Mouse (Mus musculus): ENCODE results near the gene Ndufaf2.

Gene Ndufaf2

DNA sequence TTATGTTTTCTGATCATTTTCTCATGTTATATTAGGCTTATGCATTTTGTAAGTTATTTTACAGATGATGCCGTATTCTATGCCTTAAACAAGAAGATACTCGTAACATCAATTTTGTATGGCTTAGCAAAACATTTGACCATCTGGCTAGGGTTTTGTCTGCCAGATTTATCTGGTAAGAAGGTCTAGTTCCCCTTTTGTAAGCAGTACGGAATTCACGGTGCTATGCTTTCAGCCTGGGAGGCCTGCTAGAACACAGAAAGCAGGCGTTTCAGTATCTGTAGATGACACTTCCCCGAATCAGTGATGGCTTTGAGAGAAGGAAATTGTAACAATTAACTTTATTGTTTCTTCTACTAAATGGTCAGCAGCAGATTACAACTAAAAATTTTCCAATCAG, 80.9 kb downstream of the Ndufaf2 start:
- no peak for DNase-seq

DNA sequence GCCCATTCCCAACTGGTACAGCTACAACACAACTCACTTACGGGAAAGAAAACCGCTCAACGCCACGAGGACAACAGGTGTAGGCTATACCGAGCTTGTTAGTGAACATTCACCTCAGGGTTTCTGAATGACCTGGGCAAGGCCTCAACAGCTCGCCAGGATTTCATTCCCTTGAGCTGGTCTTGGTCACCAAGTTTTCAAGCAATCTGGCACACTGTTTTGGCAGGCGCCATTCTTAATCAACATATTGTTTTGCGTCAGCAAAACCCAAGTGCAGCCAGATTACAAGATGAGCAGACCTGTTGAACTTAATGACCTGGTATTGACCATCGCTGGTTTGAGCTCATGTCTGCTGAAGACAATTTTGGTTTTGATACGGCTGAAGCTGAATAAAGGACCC, 88.3 kb downstream of the Ndufaf2 start:
- no peak for DNase-seq

DNA sequence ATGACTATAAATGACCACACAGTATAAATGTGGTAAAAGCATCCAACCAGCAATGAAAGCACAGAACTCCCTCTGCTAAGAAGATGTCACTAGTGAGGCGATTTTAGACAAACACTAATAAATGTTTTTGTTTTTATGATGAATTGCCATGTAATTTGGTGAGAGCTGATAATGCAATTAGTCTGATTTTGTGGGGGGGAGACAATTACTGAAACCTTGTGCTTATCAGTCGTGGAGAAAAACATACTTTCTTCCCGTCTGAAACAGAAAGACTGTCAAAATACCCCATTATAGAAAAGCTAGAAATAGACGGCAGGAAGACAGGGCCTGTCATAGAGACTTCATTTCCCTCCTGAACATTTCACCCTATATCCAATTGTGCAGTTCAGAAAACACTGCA, 89.3 kb downstream of the Ndufaf2 start:
- no peak for DNase-seq

DNA sequence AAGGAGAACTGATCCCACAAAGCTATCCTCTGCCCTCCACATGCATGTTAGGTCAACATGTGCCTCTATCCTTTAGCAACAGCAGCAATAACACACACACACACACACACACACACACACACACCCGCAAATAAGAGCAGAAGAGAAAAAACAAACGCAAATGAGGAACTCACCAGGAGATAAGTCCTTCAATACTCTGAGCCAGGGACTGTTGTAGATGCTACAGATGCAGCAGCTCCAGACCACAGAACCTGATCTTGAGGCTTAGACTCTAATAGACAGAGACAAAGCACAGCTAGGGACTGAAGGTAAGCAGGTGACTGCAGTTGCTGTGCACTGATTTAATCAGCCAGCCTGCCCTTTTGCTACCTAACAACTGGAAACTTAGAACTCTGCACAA, 92.4 kb downstream of the Ndufaf2 start:
- DNase-seq = no peak

DNA sequence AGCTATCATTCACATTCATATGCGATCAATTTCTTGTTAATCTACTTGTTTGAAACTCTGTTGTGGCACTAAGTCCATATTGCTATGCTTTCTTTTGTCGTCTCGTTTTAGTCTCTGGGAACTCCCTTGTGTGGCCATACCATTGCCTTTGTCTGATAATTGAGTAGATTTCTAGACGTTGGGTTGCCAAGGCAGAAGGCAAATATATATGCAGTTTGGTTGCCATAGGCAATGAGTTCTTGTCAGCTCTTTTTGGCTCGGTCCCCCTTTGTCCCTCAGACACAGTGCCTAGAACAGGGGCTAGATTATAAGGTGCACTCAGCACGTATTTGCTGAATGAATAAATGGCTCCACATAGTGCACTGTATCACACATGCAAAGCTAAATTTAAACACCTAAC, 94.1 kb downstream of the Ndufaf2 start:
- no peak for DNase-seq

DNA sequence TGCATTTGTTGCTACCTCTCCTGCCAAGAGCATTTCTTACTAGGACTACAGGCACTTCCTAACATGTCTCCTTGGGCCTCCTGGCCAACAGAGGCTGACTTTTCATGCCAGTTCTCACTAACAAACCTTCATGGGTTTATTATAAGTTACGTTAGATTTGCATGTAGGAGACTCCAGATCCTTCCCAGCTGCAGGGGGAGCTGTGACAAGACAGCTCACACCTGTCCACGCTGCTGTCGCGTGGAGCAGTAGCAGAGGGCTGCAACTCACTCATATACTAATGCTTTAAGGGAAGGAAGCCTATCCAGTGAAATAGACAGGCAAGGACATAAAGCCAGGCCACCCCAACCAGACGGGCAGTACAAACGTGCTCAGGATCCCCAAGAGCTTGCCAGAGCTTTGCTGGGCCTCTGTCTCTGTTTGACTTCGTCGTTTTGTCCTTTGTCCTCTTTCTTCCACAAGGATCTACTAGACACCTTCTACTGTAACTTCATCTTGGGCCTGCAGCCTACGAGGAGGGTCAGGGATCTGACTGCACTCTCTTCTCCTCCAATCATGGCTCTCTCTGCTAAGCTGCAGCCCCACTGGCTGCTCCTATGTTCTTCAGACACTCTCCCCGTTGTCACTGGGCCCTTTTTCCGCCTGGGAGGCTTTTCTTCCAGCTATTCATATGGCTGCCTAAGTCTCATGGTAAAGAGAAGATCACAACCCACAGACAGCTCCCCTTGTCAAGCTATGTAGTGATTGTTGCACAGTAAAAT, 94.9 kb downstream of the Ndufaf2 start:
- DNase-seq = no peak

DNA sequence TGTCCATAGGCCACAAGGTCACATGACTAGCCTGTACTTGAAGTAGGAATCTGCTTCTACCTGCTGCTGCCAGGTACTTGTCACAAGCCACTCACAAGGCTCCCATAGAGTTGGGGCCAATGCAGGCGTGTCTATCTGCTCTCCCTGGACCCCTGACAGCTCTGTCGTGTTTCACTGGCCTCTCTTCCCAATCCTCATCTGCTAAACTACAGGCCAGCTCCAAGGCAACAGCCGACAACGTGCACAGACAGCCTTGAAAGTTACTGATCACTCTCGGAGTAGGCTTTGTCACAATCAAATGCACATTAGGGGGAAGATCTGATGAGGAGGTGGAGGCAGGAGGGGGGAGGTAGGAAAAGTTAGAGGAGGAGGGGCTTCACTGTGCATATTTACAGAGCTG, 95.5 kb downstream of the Ndufaf2 start:
- no peak for DNase-seq

DNA sequence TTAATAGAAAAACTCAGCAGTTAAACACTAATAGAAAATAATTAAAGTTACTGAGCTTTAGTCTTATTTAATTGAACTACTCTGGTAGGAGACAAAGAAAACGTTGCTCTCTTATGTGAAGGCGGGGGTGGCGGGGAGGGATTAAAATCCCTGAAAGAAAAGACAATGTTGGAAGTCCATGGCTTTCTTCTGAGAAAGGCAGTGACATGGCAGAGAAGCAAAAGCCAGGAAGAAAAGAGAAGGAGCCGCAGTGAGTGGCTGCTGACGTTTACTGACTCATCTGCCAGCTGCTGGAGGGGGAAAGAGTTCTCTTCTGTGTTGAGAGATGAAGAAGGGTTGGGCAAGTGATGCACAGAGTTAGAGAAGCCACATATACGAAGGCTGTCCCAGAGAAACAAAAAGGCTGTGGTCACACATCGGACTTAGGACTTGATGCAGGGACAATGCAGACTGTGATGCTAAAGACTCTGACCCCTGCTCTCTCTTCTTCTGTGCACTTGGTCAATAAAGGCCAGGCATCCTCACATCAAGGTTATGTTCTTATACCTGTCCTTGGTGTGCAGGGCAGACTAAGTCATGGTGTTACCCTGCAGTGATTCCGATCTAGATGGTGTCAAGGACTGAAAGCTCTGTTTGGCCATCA, 97.4 kb downstream of the Ndufaf2 start:
- DNase-seq = no peak

DNA sequence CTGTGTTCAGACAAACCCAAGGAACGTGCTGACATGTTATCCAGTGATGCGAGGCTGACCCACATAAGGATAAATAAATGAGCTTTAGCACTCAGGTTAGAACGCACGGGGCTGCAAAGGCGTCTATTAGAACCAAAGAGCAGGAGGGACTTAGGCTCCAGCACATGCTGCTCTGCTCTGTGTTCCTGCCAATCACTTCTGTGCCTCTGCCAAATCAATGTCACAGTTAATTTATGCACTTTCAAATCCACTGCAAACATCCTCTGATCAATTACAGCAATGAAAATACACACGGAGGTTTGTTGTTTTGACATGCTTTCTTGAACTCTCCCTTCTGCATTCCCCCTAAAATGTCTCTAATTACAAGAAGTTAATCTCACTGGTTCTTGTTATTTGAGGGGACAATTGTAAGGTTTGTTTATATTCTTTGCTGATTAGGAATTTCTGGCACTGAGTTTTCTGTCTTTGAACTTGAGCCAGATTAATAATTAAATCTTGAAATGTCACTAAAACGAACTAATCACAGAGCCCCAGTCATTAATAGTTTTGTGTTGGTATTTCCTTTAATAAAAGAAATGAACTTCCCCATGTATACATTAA, 98.0 kb downstream of the Ndufaf2 start:
- DNase-seq = no peak

DNA sequence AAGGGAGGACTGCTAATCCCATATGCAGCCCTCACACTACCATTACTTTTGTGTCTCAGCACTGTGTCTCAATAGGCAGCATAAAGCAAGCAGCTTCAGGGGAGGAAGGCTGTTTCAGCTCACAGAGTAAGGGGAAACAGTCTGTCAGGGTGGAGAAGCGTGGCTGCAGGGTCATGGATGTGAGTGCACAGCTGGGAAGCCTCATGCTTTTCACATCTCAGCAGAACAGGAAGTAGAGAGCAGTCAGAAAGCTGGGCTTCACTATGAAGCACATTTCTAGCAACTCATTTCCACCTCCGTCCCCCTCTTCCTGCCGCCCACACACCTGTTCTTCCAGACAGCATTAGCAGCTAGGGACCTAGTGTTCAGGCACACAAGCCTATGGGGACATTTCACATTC, 101.5 kb downstream of the Ndufaf2 start:
- no peak for DNase-seq

DNA sequence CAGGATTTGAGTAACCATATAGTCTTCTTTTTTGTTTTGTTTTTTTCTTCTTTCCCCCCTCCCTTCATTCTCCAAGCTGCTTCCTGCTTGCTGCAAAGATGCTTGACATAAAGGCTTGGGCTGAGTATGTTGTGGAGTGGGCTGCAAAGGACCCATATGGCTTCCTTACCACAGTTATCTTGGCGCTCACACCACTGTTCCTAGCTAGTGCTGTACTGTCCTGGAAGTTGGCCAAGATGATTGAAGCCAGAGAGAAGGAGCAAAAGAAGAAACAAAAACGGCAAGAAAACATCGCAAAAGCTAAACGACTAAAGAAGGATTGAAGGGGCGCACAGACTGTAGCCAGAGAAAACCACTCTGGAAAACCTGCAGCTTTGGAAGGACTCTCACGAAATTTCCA, 111.1 kb downstream of the Ndufaf2 start:
- no peak for DNase-seq

DNA sequence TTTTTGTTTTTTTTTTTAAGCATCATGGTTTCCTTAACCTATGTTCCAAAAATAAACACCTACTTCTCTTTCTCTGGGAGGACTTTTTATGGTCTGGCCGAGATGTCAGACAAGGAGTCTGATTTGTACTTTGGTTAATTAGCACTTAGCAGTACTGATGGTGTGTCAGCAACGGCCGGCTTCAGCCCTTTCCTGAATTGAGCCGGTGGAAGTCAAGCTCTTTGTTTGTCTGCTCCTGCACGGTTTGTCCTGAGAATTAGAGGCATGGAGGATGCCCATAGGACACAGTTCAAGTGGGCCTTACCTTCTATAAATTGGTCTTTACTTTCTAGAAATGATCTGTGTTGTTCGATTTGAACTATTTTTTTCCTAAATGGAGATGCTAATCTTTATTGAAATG, 111.5 kb downstream of the Ndufaf2 start:
- DNase-seq = no peak

DNA sequence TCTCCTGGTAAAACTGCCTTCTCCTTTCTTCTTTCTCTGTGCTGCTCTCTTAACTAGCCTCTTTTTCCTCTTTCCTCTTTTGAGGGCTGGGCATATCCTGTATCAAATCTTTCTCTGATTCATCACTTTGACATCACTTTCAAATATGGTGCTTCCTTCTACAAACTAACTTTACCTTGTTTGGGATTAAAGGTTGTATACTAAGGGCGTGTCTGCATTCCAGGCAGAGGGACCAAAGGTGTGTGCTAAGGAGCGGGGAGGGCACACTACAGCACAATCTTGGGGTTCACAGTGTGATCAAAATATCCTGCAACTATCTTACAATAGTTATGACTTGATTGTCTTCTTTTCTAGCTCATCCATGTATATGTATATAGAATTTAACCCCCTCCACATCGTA, 112.4 kb downstream of the Ndufaf2 start:
- no peak for DNase-seq

DNA sequence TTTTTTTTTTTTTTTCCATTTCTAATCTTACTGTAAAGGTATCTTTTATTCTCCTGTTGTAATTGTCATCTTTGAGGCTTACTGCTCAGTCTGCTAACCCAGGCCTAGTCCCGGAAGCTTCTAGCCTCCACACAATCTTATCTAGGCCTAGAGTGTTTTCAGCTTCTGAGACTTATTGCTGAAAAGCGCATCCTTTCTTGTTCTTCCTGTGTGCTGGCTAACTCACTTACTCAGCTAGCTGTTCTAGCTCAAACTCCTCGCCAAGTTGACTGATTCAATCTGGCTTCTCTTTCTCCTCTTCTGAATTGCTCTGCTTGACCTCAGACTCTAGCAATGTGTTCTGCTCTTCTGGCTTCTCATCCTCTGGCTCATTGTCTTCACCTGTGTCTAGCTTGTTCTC, 112.8 kb downstream of the Ndufaf2 start:
- DNase-seq = no peak

DNA sequence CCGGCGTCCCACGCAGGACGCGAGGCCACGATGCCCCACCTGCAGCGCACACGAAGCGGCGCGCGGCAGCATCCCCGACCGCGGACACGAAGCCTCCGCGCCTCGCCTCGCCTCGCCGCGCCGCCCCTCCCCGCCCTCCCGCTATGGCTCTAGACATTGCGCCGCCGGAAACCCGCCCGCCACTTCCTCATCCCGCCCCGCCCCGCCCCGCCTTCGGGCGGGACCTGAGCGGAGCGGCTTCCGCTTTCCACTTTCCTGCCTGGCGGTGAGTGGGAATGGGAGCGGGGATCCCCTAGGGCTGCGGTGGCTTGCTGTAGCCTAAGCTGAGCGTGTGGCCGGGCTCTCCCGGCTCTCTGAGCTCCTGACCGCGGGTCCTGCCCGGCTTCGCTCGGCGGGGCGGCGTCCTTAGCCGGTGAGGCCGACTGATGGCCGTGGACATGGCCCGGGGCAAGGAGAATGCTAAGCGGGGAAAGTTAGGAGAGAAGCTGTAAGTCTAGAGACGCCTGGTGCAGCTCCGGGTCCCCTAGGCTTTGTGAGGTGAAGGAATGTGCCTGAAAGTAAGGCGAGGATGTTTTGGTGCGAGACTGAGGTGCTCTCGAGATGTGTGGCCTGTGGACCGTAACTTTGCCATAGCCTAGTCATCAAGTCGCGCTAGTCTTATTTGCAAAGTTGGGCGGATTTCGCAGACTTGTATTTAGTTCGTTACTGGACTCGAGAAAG, 114.0 kb downstream of the Ndufaf2 start, which contains the start of gene Smim15:
Smim15 (plus strand) TSS at position 225 of the 720 bp plus-strand sequence.
- DNase-seq = peak; percentile 91 to 96

DNA sequence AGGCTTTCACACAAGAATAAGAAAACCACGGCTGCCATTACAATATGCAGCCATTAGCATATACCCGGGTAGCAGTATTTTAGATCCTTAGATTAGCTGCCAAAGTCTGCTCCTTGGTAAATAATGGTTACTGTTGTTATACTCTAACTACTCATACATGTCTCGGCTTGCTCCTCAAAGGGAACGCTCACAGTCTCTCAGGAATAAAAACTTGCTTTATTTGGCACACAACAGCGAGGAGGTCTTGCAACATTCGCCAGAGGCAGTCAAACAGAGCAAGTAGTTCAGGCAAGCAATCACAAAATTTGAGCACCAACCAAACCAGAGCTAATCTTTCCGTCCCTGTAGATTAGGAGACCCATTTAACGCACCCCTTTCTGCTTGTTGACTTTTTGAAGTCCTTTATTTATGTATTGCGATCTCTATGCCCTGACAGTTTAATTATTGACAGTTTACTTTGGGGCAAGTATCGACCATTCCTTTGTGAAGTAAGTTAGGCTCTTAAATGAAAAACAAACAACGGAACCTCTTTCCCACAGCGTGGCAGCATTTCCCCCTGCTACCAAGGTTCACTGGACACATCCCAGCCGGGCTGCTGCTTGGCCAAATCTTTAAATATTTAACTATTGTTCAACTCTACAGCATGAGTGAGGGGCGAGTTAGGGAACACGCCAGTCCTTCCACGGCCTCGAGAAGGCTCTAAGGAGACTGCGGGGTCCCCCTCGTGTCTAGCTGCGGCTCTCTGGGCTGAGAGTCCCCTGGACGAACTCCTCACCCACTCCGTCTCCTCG, 114.8 kb downstream of the Ndufaf2 start:
- peak; percentile 67 to 74 for DNase-seq

DNA sequence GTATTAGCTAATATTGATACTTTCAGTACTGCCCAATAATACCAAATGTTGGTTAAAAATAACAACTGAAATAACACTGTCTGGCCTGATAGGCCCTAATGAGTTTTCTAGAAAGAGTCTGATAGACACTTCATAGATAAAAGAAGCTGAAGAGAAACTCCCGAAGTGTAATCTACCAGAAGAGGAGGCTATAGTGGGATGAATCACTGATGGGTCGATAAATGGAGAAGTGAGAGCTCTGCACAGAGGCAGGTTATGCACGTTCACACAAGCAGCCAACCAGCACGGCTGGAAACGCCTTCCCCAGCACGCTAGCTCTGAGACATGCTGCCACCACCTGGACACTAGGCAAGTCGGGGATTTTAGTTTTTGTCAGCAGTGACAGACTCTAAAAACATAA, 117.1 kb downstream of the Ndufaf2 start:
- DNase-seq = peak; percentile 82 to 90

DNA sequence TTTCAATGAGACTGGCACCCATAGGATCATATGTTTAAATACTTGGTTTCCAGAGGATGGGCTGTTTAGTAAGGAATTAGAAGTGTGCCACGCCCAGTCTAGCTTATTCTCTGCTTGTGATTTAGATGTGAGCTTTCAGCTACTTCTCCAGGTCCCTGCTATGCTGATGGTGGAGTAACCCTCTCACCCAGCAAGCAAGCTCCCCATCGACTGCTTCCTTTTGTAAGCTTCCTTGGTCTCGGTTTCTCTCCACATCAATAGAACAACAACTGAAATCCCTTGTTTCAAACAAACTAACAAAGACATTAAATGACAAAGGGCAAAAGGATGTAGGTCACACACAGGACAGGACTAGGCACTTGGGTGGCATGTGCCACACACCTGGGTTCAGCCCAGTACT, 118.0 kb downstream of the Ndufaf2 start:
- DNase-seq = no peak

DNA sequence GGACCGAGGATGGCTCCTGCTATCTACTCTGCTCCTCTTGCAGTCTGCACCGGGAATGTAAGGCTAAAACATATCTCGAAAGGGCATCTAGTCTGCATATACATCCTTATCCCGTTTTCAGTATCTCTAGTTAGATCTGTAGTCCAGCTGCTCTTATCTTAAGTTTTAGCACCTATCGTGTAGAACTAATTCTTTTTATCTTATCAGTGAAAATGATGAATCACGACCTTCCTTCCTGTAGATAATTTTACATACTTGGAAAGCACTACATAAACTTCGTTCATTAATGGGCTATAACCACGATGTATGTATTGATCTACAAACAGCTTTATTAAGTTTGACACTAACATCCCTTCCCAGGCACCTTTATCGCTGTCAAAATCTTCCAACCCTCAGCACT, 118.5 kb downstream of the Ndufaf2 start:
- no peak for DNase-seq

DNA sequence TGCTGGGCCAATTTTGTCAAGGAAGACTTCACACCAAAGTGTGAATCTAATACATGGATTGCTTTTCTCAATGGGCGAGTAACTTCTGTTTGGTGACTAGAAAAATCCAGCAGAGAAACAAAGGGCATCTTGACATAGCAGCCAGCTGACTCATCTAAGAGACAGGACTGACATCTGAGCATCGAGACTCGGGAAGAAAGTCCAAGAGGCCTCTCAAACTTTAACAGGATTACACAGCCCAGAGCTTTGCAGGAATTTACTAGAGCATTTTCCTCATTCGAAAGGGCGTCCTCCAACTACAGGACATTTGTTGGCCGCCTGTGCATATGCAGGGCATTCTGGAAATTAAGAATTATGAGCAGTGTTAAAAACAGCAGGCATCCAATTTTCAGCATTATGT, 119.0 kb downstream of the Ndufaf2 start:
- peak; percentile 52 to 72 for DNase-seq

DNA sequence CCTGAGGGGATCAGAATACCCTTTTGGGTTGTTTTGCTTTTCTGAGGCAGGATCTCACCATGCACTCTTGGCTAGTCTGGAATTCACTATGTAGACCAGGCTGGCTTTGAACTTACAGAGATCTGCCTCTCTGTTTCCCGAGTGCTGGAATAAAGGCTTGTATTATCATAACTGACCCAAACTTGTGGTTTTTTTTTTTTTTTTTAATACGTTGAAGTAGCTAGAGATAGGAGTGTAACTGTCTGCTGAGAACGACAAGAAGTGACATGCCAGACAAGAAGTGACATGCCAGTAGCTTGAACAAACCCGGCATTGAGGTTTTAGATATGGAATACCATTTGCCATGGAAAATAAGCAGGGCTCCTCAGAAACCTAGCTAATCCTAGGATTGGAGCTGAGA, 125.6 kb downstream of the Ndufaf2 start:
- no peak for DNase-seq

DNA sequence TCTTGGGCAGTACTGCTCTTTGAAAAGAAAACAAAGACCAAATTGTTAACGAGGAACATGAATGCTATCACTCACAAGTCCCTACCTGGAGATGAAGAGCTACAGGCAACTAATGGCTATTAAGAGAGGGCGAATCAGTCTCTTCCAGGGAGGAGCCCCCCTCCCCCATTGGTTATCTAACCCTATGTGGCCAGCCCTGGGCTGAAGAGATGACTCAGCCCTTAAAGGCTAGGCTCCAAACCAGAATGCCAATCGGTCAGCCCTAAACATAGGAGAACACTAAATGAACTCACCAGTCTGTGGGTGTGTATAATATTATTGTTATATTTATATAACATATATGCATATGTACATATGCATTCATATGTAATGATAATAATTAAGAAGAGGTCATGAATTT, 132.6 kb downstream of the Ndufaf2 start:
- DNase-seq = no peak

DNA sequence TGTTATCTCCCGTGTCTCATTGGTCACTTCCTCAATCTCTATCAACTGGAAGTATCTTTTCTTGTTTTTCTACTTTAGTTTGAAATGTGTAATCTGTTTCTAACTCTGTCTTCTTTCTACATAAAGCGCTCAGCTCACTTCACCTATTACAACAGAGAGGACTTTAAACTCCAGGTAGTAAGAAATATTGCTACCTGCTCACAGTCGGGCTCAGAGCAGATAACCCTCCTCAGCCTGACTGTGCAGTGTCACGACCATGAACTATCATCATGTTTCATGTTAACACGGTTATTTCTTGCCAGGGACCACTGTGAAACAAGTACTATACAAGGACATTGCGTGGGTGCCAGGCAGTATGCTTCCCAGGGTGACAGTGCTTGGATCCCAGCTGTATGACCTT, 141.1 kb downstream of the Ndufaf2 start:
- DNase-seq = no peak

Data from kidney, postnatal 25 days (tissue).